Mouse (Mus musculus): ENCODE data around the gene Sema5a. TPM values are rescaled to one million over a fixed set of nuclear protein-coding genes. Genes with fewer than 3 reads are reported as not detected.

The Sema5a gene
- polyA plus RNA-seq, 1 experiment from 2014 or later: 24.9 TPM

DNA sequence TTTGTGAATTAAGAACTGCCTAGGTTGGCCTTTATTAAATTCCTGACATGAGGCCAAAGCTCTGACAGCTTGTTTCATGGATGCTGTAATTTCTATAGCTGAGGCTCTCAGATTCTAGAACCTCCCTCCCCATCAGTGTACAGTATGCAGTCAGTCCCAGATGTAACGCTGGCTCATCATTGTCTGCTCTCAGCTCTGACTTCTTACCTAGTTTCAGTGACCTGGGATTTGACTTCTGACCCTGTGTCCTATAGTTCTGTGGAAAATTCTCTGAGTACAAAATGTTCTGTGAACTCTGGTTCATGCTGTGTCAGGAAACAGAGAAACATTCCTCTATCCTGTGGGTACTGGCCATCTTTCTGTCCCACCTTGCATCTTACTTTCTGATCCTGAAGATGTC lies 346.0 kb downstream of the Sema5a start:
- H3K27ac ChIP-seq (ENCODE audit: low read depth): no peak overlapping the region
- no peaks in the 10 kb centered on the region for H3K4me1 ChIP-seq (replicated peaks; ENCODE audit: control insufficient read depth, insufficient read depth, low read length)
- ATAC-seq (replicated peaks; ENCODE audit: low FRiP score, low TSS enrichment, low read depth): no peak
- H3K27me3 ChIP-seq (replicated peaks; ENCODE audit: control insufficient read depth, insufficient read depth, low read length): no peaks in the 10 kb centered on the region
- no peak overlapping the region for H3K9ac ChIP-seq (ENCODE audit: low read length)
- H3K36me3 ChIP-seq (ENCODE audit: control insufficient read depth, insufficient read depth, low read length): no peaks in the 10 kb centered on the region
- H3K4me3 ChIP-seq (ENCODE audit: low read depth, low read length): no peak overlapping the region
- no peak overlapping the region for H3K4me2 ChIP-seq (ENCODE audit: low read length)
- DNase-seq (ENCODE audit: low spot score): no peak
- 80% methylated on average over 1 of the region's 1 CpGs for WGBS
- no peaks in the 10 kb centered on the region for H3K9me3 ChIP-seq (ENCODE audit: control insufficient read depth, low read length)

- DNase-seq (ENCODE audit: low spot score) (no peak), ATAC-seq (replicated peaks; ENCODE audit: low FRiP score, low TSS enrichment, low read depth) (no peak)
- no peak overlapping the region for H3K4me3 ChIP-seq (ENCODE audit: low read depth, low read length)
- H3K4me2 ChIP-seq (ENCODE audit: low read length): no peak overlapping the region
- H3K4me1 ChIP-seq (replicated peaks; ENCODE audit: control insufficient read depth, insufficient read depth, low read length): no peaks in the 10 kb centered on the region
- no peaks in the 10 kb centered on the region for H3K9me3 ChIP-seq (ENCODE audit: control insufficient read depth, low read length)
- no peaks in the 10 kb centered on the region for H3K36me3 ChIP-seq (ENCODE audit: control insufficient read depth, insufficient read depth, low read length)
- no peak overlapping the region for H3K9ac ChIP-seq (ENCODE audit: low read length)
- WGBS: 95% methylated on average over 5 of the region's 5 CpGs
- H3K27me3 ChIP-seq (replicated peaks; ENCODE audit: control insufficient read depth, insufficient read depth, low read length): no peaks in the 10 kb centered on the region
- H3K27ac ChIP-seq (ENCODE audit: low read depth): no peak overlapping the region
These were observed 349.1 kb downstream of the Sema5a start for GRCm38 (mm10) chr15:32593746-32594145.

- Histone ChIP-seq H3K4me1 (replicated peaks; ENCODE audit: control insufficient read depth, insufficient read depth, low read length) (no peaks in the 10 kb centered on the region), H3K4me2 (ENCODE audit: low read length) (no peak overlapping the region), H3K27me3 (replicated peaks; ENCODE audit: control insufficient read depth, insufficient read depth, low read length) (no peaks in the 10 kb centered on the region), H3K27ac (ENCODE audit: low read depth) (no peak overlapping the region), H3K9me3 (ENCODE audit: control insufficient read depth, low read length) (no peaks in the 10 kb centered on the region), H3K4me3 (ENCODE audit: low read depth, low read length) (no peak overlapping the region), H3K9ac (ENCODE audit: low read length) (no peak overlapping the region), H3K36me3 (ENCODE audit: control insufficient read depth, insufficient read depth, low read length) (no peaks in the 10 kb centered on the region)
- WGBS: 80% methylated on average over 6 of the region's 6 CpGs
- ATAC-seq (replicated peaks; ENCODE audit: low FRiP score, low TSS enrichment, low read depth) (no peak), DNase-seq (ENCODE audit: low spot score) (no peak)
These were observed 352.0 kb downstream of the Sema5a start for GRCm38 (mm10) chr15:32596574-32596973.

- no peak for ATAC-seq (replicated peaks; ENCODE audit: low FRiP score, low TSS enrichment, low read depth)
- no peak overlapping the region for H3K4me3 ChIP-seq (ENCODE audit: low read depth, low read length)
- H3K4me2 ChIP-seq (ENCODE audit: low read length): no peak overlapping the region
- no peaks in the 10 kb centered on the region for H3K36me3 ChIP-seq (ENCODE audit: control insufficient read depth, insufficient read depth, low read length)
- no peak overlapping the region for H3K9ac ChIP-seq (ENCODE audit: low read length)
- no peaks in the 10 kb centered on the region for H3K9me3 ChIP-seq (ENCODE audit: control insufficient read depth, low read length)
- no peaks in the 10 kb centered on the region for H3K27me3 ChIP-seq (replicated peaks; ENCODE audit: control insufficient read depth, insufficient read depth, low read length)
- no peak for DNase-seq (ENCODE audit: low spot score)
- H3K4me1 ChIP-seq (replicated peaks; ENCODE audit: control insufficient read depth, insufficient read depth, low read length): no peaks in the 10 kb centered on the region
- WGBS: 82% methylated on average over 3 of the region's 3 CpGs
- H3K27ac ChIP-seq (ENCODE audit: low read depth): no peak overlapping the region
These were observed 352.6 kb downstream of the Sema5a start for GRCm38 (mm10) chr15:32597189-32597588.

- H3K36me3 ChIP-seq (ENCODE audit: control insufficient read depth, insufficient read depth, low read length): no peaks in the 10 kb centered on the region
- 84% methylated on average over 3 of the region's 3 CpGs for WGBS
- no peak overlapping the region for H3K27ac ChIP-seq (ENCODE audit: low read depth)
- no peak overlapping the region for H3K4me2 ChIP-seq (ENCODE audit: low read length)
- no peak overlapping the region for H3K9ac ChIP-seq (ENCODE audit: low read length)
- no peak for ATAC-seq (replicated peaks; ENCODE audit: low FRiP score, low TSS enrichment, low read depth)
- no peaks in the 10 kb centered on the region for H3K4me1 ChIP-seq (replicated peaks; ENCODE audit: control insufficient read depth, insufficient read depth, low read length)
- H3K9me3 ChIP-seq (ENCODE audit: control insufficient read depth, low read length): no peaks in the 10 kb centered on the region
- no peak overlapping the region for H3K4me3 ChIP-seq (ENCODE audit: low read depth, low read length)
- no peak for DNase-seq (ENCODE audit: low spot score)
- no peaks in the 10 kb centered on the region for H3K27me3 ChIP-seq (replicated peaks; ENCODE audit: control insufficient read depth, insufficient read depth, low read length)
These were observed 362.6 kb downstream of the Sema5a start for GRCm38 (mm10) chr15:32607236-32607635.

DNA sequence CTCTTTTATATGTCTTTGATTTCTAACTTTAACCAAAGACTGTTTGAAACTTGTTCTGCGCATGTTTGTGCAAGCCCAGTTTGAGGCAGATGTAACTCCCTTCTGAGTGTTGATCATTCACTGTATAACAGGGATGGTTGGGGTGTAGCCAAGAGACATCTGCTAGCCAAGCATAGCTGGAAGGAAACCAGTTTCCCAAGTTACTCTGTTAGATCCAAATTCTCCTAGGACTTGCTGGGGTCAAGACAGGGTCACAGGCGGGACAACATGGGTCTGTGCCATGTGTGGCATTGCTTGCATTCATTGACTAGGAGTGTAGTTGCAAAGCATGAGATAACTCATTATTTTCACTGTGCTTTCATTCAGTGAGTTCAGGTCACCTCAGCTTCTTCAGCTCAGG lies 366.2 kb downstream of the Sema5a start:
- ATAC-seq (replicated peaks; ENCODE audit: low FRiP score, low TSS enrichment, low read depth) (no peak), DNase-seq (ENCODE audit: low spot score) (no peak)
- Histone ChIP-seq H3K27me3 (replicated peaks; ENCODE audit: control insufficient read depth, insufficient read depth, low read length) (no peaks in the 10 kb centered on the region), H3K4me1 (replicated peaks; ENCODE audit: control insufficient read depth, insufficient read depth, low read length) (no peaks in the 10 kb centered on the region), H3K27ac (ENCODE audit: low read depth) (no peak overlapping the region), H3K4me2 (ENCODE audit: low read length) (no peak overlapping the region), H3K9me3 (ENCODE audit: control insufficient read depth, low read length) (no peaks in the 10 kb centered on the region), H3K9ac (ENCODE audit: low read length) (no peak overlapping the region), H3K36me3 (ENCODE audit: control insufficient read depth, insufficient read depth, low read length) (no peaks in the 10 kb centered on the region), H3K4me3 (ENCODE audit: low read depth, low read length) (no peak overlapping the region)
- 74% methylated on average over 2 of the region's 2 CpGs for WGBS

- no peak for DNase-seq (ENCODE audit: low spot score)
- Histone ChIP-seq H3K4me2 (ENCODE audit: low read length) (no peak overlapping the region), H3K9me3 (ENCODE audit: control insufficient read depth, low read length) (no peaks in the 10 kb centered on the region), H3K9ac (ENCODE audit: low read length) (no peak overlapping the region), H3K27me3 (replicated peaks; ENCODE audit: control insufficient read depth, insufficient read depth, low read length) (no peaks in the 10 kb centered on the region), H3K4me1 (replicated peaks; ENCODE audit: control insufficient read depth, insufficient read depth, low read length) (no peaks in the 10 kb centered on the region), H3K27ac (ENCODE audit: low read depth) (no peak overlapping the region), H3K36me3 (ENCODE audit: control insufficient read depth, insufficient read depth, low read length) (no peaks in the 10 kb centered on the region), H3K4me3 (ENCODE audit: low read depth, low read length) (no peak overlapping the region)
- ATAC-seq (replicated peaks; ENCODE audit: low FRiP score, low TSS enrichment, low read depth): no peak
- 80% methylated on average over 7 of the region's 7 CpGs for WGBS
These were observed 366.6 kb downstream of the Sema5a start for GRCm38 (mm10) chr15:32611201-32611600.

DNA sequence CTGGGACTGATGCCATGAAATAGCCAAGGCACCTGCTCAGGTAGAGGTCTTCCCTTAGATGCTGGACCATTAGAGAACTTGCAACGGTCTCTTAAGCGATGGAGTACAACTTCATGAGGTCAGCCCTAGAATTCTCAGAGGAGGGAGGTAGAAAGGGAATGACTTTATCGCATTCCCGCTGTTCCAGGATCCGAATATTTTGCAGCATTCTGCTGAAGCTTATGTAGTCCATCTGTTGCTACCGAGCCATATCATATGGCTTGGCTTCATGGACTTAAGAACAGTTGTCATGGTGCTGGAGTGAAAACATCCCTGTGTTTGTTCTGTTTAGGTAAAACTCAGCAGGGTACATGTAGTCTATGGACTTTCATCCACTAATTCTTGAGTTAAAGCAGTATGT lies 369.1 kb downstream of the Sema5a start:
- 91% methylated on average over 6 of the region's 6 CpGs for WGBS
- Histone ChIP-seq H3K4me2 (ENCODE audit: low read length) (no peak overlapping the region), H3K9me3 (ENCODE audit: control insufficient read depth, low read length) (no peaks in the 10 kb centered on the region), H3K4me1 (replicated peaks; ENCODE audit: control insufficient read depth, insufficient read depth, low read length) (no peaks in the 10 kb centered on the region), H3K4me3 (ENCODE audit: low read depth, low read length) (no peak overlapping the region), H3K9ac (ENCODE audit: low read length) (no peak overlapping the region), H3K27me3 (replicated peaks; ENCODE audit: control insufficient read depth, insufficient read depth, low read length) (no peaks in the 10 kb centered on the region), H3K27ac (ENCODE audit: low read depth) (no peak overlapping the region), H3K36me3 (ENCODE audit: control insufficient read depth, insufficient read depth, low read length) (no peaks in the 10 kb centered on the region)
- DNase-seq (ENCODE audit: low spot score): no peak
- no peak for ATAC-seq (replicated peaks; ENCODE audit: low FRiP score, low TSS enrichment, low read depth)

DNA sequence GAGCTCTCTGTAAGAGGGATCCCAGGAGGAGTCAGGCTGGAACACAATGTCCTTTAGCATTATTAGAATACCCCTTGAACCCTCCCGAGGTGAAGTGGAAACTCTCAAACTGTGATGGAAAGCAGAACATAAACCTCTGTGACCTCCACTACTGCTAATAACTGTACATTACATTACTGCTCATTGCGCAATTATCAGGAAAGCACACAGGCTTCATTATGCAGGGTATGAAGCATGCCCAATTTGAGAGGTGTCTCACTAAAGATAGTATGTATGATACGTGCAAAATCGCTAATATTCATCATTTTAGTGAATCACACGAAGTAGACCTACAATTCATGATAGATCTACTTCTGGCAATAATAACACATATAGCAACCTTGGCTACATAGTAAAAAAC lies 371.2 kb downstream of the Sema5a start:
- no peaks in the 10 kb centered on the region for H3K36me3 ChIP-seq (ENCODE audit: control insufficient read depth, insufficient read depth, low read length)
- ATAC-seq (replicated peaks; ENCODE audit: low FRiP score, low TSS enrichment, low read depth) (no peak), DNase-seq (ENCODE audit: low spot score) (no peak)
- H3K27me3 ChIP-seq (replicated peaks; ENCODE audit: control insufficient read depth, insufficient read depth, low read length): no peaks in the 10 kb centered on the region
- no peaks in the 10 kb centered on the region for H3K9me3 ChIP-seq (ENCODE audit: control insufficient read depth, low read length)
- 75% methylated on average over 5 of the region's 5 CpGs for WGBS
- H3K4me2 ChIP-seq (ENCODE audit: low read length): no peak overlapping the region
- H3K9ac ChIP-seq (ENCODE audit: low read length): no peak overlapping the region
- H3K27ac ChIP-seq (ENCODE audit: low read depth): no peak overlapping the region
- no peak overlapping the region for H3K4me3 ChIP-seq (ENCODE audit: low read depth, low read length)
- H3K4me1 ChIP-seq (replicated peaks; ENCODE audit: control insufficient read depth, insufficient read depth, low read length): no peaks in the 10 kb centered on the region

Data from intestine, embryonic 14.5 days (tissue).